Mouse (Mus musculus) right cerebral cortex, postnatal 10 days (tissue): ENCODE measurements around the gene Zim1.

Source experiments
- DNase-seq, 2 experiments: peaks; one replicate each; pipeline ENCODE4 v3.0.0; 2021; ENCODE audit warnings: low spot score in 2 of 2

Zim1 gene

GRCm38 (mm10) chr7:6651221-6651620 lies 45.0 kb downstream of the Zim1 start:
- DNase-seq: no peak

GRCm38 (mm10) chr7:6650526-6650925 lies 45.7 kb downstream of the Zim1 start:
- DNase-seq: no peak

- DNase-seq: no peak
These were observed 50.4 kb downstream of the Zim1 start for GRCm38 (mm10) chr7:6645821-6646220.

GRCm38 (mm10) chr7:6638076-6638475 lies 58.2 kb downstream of the Zim1 start:
- no peak for DNase-seq

- no peak for DNase-seq
These were observed 59.5 kb downstream of the Zim1 start for GRCm38 (mm10) chr7:6636741-6637140.

- no peak for DNase-seq
These were observed 60.4 kb downstream of the Zim1 start for GRCm38 (mm10) chr7:6635831-6636230.
